In the genomic region with DNA sequence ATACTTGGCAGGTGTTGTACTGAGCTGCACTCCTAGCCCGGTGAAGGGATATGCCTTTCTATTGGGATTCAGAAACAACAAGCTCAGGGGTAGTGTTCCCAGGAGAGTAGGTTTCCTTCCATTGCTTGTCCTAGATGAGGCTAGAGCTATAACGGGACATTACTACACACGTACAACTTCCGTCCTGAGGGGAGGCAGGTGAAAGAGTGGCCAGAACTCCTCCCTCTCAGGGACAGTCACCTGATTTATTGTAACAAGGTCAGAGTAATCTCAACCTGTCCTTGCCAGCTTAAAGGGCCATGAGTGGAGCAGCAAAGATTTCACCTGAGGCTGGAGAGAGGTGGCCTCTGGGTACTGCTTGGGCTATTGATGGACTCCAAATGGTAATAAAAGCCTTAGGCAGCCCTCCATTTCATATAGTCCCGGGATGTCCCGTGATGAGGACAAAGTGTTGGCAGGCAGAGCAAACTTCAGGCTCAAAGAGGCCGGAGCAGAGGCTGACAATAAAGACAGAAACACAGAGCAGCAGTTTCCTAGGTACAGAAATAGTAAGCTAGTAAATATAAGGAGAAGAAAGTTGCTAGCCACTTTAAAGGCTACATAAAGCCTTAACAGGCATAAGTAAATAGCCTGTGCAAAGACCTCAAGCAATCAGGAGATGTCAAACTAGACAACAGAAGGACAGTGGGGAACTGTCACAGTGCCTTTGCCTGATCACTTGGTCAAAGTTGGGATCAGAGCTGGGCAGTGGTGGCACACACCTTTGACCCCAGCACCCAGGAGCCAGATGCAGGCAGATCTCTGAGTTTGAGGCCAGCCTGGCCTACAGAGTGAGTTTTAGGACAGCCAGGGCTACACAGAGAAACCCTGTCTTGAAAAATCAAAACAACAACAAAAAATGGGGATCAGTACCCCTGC, we compare ENCODE assay signal across 10 mouse cellular contexts. TPM values are rescaled to one million over a fixed set of nuclear protein-coding genes. Genes with fewer than 3 reads are reported as not detected.
DNase-seq lines count a peak whose midpoint lies in the region; ATAC-seq and TF ChIP-seq lines count a peak whose summit lies in the region.
"Had no signal": no experiment of that assay in that cellular context is flagged by ENCODE, and none has a peak within 500 bp of the region (broad histone marks: within the 10 kb centered on the region; RNA-seq: fewer than 3 reads in every experiment).

No protein-coding gene starts in this region.

- H3K4me3 ChIP-seq in gastrocnemius, adult 2 months: 0 out of 2 replicates have a peak overlapping the region, but pooled peaks have one; percentile 7
- no peak overlapping the region for H3K4me3 ChIP-seq in hindbrain, embryonic 11.5 days (ENCODE audit: low read depth, low read length)

- H3K36me3 ChIP-seq in hindbrain, embryonic 11.5 days (ENCODE audit: control insufficient read depth, insufficient read depth, low read length): no peaks in the 10 kb centered on the region

- no peaks in the 10 kb centered on the region for H3K9me3 ChIP-seq in hindbrain, embryonic 11.5 days (ENCODE audit: control insufficient read depth, low read length)

- H3K4me2 ChIP-seq in hindbrain, embryonic 11.5 days (replicated peaks; ENCODE audit: low read depth, low read length): no peak overlapping the region

- intact Hi-C loops in gastrocnemius, adult 2 months (cut with DNase I): no loop called here

- H3K27me3 ChIP-seq in hindbrain, embryonic 11.5 days (ENCODE audit: control insufficient read depth, insufficient read depth, low read length): no peaks in the 10 kb centered on the region

- 88% methylated on average over 7 of the region's 7 CpGs for WGBS in hindbrain, embryonic 11.5 days

- H3K4me1 ChIP-seq in hindbrain, embryonic 11.5 days (replicated peaks; ENCODE audit: control insufficient read depth, insufficient read depth, low read length): 0 out of 2 replicates have a peak, but pooled peaks cover under 1% of the 10 kb centered on the region

- H3K9ac ChIP-seq in hindbrain, embryonic 11.5 days (ENCODE audit: low read depth, low read length): no peak overlapping the region

- H3K27ac ChIP-seq in gastrocnemius, adult 2 months: peak overlapping the region; percentile 84
- no peak overlapping the region for H3K27ac ChIP-seq in hindbrain, embryonic 11.5 days (ENCODE audit: low read depth, low read length)

- no peak for TF ChIP-seq CTCF in gastrocnemius, adult 2 months (IDR thresholded peaks at IDR 0.05)

- DNase-seq in gastrocnemius, adult 2 months: no peak
- no peak for DNase-seq in gastrocnemius, postnatal 4 days (ENCODE audit: low spot score in 2 of 2)
- peak; percentile 18 for DNase-seq in lung, postnatal 25 days (ENCODE audit: low spot score)
- no peak for DNase-seq in lung, postnatal 14 days
- DNase-seq in kidney, postnatal 14 days: peak; percentile 41
- DNase-seq in frontal cortex, postnatal 14 days (ENCODE audit: low spot score in 2 of 2): no peak
- no peak for DNase-seq in hindbrain, embryonic 11.5 days (ENCODE audit: low spot score)
- no peak for DNase-seq in ovary, postnatal 10 days (ENCODE audit: low spot score)
- DNase-seq: cerebellum, adult 2 months; right cerebral cortex, postnatal 4 days had no signal

- no peak for ATAC-seq in hindbrain, embryonic 11.5 days (ENCODE audit: low FRiP score)

RNA-seq across cellular contexts. Expression of a gene that starts 9.3 kb away (rescaled TPM):
- 10 to 100 TPM; 15.6 to 21.0 TPM for total RNA-seq in gastrocnemius, adult 2 months (2021)
- 10 to 100 TPM; 17.4 to 21.7 TPM for total RNA-seq in gastrocnemius, postnatal 4 days (2021)
- 23.9 and 25.2 TPM in 2 replicates for polyA plus RNA-seq in hindbrain, embryonic 11.5 days (2014; fragmentation: Nextera tagmentation; extraction: Ambion mirVana)

RNA-seq across cellular contexts. Expression of a gene that starts 17.7 kb away (rescaled TPM):
- 10 to 100 TPM; 40.0 to 56.9 TPM for total RNA-seq in gastrocnemius, adult 2 months (2021)
- total RNA-seq in gastrocnemius, postnatal 4 days (2021): 10 to 100 TPM; 23.5 to 26.9 TPM
- polyA plus RNA-seq in hindbrain, embryonic 11.5 days (2014; fragmentation: Nextera tagmentation; extraction: Ambion mirVana): 8.7 and 10.7 TPM in 2 replicates

RNA-seq across cellular contexts. Expression of a gene that starts 29.1 kb away (rescaled TPM):
- 1 to 10 TPM; 1.3 to 1.6 TPM for total RNA-seq in gastrocnemius, adult 2 months (2021)
- 1 to 10 TPM; 5.8 to 6.6 TPM for total RNA-seq in gastrocnemius, postnatal 4 days (2021)
- 7.7 and 9.4 TPM in 2 replicates for polyA plus RNA-seq in hindbrain, embryonic 11.5 days (2014; fragmentation: Nextera tagmentation; extraction: Ambion mirVana)

RNA-seq across cellular contexts. Expression of a gene that starts 29.5 kb away (rescaled TPM):
- 1 to 10 TPM; 1.5 TPM for total RNA-seq in gastrocnemius, adult 2 months (2021)
- total RNA-seq in gastrocnemius, postnatal 4 days (2021): 10 to 100 TPM; 18.0 to 22.4 TPM
- 102 and 106 TPM in 2 replicates for polyA plus RNA-seq in hindbrain, embryonic 11.5 days (2014; fragmentation: Nextera tagmentation; extraction: Ambion mirVana)

RNA-seq across cellular contexts. Expression of a gene that starts 36.3 kb away (rescaled TPM):
- 10 to 100 TPM; 67.7 to 70.1 TPM for total RNA-seq in gastrocnemius, adult 2 months (2021)
- 10 to 100 TPM; 63.8 to 70.1 TPM for total RNA-seq in gastrocnemius, postnatal 4 days (2021)
- 8.8 and 9.0 TPM in 2 replicates for polyA plus RNA-seq in hindbrain, embryonic 11.5 days (2014; fragmentation: Nextera tagmentation; extraction: Ambion mirVana)

Comparison
In these comparisons a context has a peak if more than half of its experiments do, and no peak if none do; other contexts are left out.
1. DNase-seq: peak in lung, postnatal 25 days (single experiment) and kidney, postnatal 14 days (single experiment); none in gastrocnemius, adult 2 months (single experiment), gastrocnemius, postnatal 4 days (0 of 2), lung, postnatal 14 days (single experiment), frontal cortex, postnatal 14 days (0 of 2), hindbrain, embryonic 11.5 days (single experiment) and ovary, postnatal 10 days (single experiment).